Comparison of ENCODE assay signal across 8 mouse cellular contexts in the genomic region with DNA sequence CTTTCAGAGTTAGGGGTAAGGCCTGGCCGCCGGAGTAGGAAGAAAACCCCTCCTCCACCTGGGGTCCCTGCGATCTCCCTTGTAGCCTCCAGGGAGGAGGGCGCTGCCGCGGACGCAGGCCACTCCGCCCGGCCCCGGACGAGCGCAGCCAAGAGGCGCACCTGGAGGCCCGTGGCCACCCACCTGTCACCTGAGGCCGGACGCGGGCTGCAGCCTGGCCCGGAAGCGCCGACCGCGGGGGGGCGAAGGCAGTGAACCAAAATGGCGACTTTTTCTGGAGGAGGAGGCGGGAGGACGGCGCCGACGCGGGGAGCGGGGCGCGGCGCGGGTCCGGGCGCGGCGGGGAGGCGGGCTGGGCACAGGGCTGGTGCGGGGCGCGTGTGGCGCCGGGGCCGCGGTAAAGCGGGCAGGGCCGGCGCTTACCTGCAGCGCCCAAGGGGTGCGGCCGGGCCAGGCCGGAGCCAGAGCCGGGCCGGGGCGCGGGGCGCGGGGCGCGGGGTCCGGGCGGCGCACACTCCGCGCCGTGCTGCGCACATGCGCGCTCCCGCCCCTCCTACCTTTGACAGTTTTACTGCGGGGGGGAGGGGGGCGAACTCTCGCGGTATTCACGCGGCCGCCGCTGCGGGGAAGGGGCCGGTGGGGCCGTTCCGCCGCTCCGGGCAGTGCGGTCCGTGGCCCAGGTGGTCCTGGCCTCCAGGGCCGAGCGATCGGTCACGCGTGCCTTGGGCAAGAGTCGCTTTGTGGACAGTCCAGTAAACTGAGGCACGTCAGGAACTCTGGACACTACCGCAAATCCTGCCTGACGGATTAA. TPM values are rescaled to one million over a fixed set of nuclear protein-coding genes. Genes with fewer than 3 reads are reported as not detected.
DNase-seq lines count a peak whose midpoint lies in the region; ATAC-seq and TF ChIP-seq lines count a peak whose summit lies in the region.

Gene Zfp512b, minus strand, starts transcription at position 573 of the 811 bp plus-strand sequence.

- peak within 1 kb of the TSS; percentile 92 for H3K9ac ChIP-seq in embryonic facial prominence, embryonic 14.5 days (ENCODE audit: low read depth, low read length)
- H3K9ac ChIP-seq in heart, embryonic 12.5 days: peak within 1 kb of the TSS; percentile 93
- peak within 1 kb of the TSS; percentile 96 for H3K9ac ChIP-seq in kidney, embryonic 15.5 days
- peak within 1 kb of the TSS; percentile 87 for H3K9ac ChIP-seq in liver, embryonic 12.5 days

- H3K27me3 ChIP-seq in C2C12 (ENCODE audit: control insufficient read depth, insufficient read depth, insufficient read length): no peaks in the 10 kb centered on the region
- H3K27me3 ChIP-seq in embryonic facial prominence, embryonic 14.5 days (replicated peaks; ENCODE audit: control insufficient read depth, insufficient read depth, low read length): 0 out of 2 replicates have a peak, but pooled peaks cover 5% of the 10 kb centered on the region
- H3K27me3 ChIP-seq in heart, embryonic 12.5 days (replicated peaks): no peaks in the 10 kb centered on the region
- no peaks in the 10 kb centered on the region for H3K27me3 ChIP-seq in kidney, embryonic 15.5 days
- 0 out of 2 replicates have a peak, but pooled peaks cover 5% of the 10 kb centered on the region for H3K27me3 ChIP-seq in liver, embryonic 12.5 days (replicated peaks)

- TF ChIP-seq CTCF in C2C12 (IDR thresholded peaks at IDR 0.05; ENCODE audit: control insufficient read depth, insufficient read depth, insufficient read length): no peak

- H3ac ChIP-seq in C2C12 (ENCODE audit: control insufficient read depth, insufficient read length, low read depth): peak within 1 kb of the TSS; percentile 78

- H3K27ac ChIP-seq in embryonic facial prominence, embryonic 14.5 days (replicated peaks; ENCODE audit: low read depth, low read length): peak within 1 kb of the TSS; percentile 80
- peak within 1 kb of the TSS; percentile 73; the same call in 1 of the 2 replicates for H3K27ac ChIP-seq in heart, embryonic 12.5 days (ENCODE audit: poor library complexity, severe bottlenecking)
- H3K27ac ChIP-seq in kidney, embryonic 15.5 days: peak within 1 kb of the TSS; percentile 88
- peak within 1 kb of the TSS; percentile 85 for H3K27ac ChIP-seq in liver, embryonic 12.5 days

- 1% methylated on average over 16 of the region's 97 CpGs for WGBS in embryonic facial prominence, embryonic 14.5 days
- WGBS in heart, embryonic 12.5 days: under 1% methylated on average over 75 of the region's 97 CpGs
- WGBS in kidney, embryonic 15.5 days: under 1% methylated on average over 63 of the region's 97 CpGs
- WGBS in liver, embryonic 12.5 days (ENCODE audit: insufficient replicate concordance): under 1% methylated on average over 92 of the region's 97 CpGs

- peak; percentile 88 for DNase-seq in adrenal gland, postnatal 14 days
- DNase-seq in embryonic facial prominence, embryonic 14.5 days (ENCODE audit: low spot score): peak; percentile 85
- DNase-seq in naive thymus-derived CD4-positive, alpha-beta T cell, adult 2 months (ENCODE audit: low read depth): peak; percentile 72
- peak; percentile 85 for DNase-seq in testis, postnatal 10 days (ENCODE audit: low spot score)

- ATAC-seq in embryonic facial prominence, embryonic 14.5 days (ENCODE audit: low read depth): peak; percentile 88
- peak; percentile 76 for ATAC-seq in heart, embryonic 12.5 days (ENCODE audit: insufficient number of reproducible peaks, low FRiP score)
- ATAC-seq in kidney, embryonic 15.5 days (replicated peaks; ENCODE audit: low FRiP score): peak; percentile 84
- peak; percentile 59 for ATAC-seq in liver, embryonic 12.5 days

- H3K36me3 ChIP-seq in C2C12 (ENCODE audit: control insufficient read depth, insufficient read depth): peaks cover 22% of the 10 kb centered on the region
- H3K36me3 ChIP-seq in embryonic facial prominence, embryonic 14.5 days (ENCODE audit: control insufficient read depth, insufficient read depth, low read length): peaks cover 33% of the 10 kb centered on the region
- H3K36me3 ChIP-seq in heart, embryonic 12.5 days: peaks cover 35% of the 10 kb centered on the region
- peaks cover 41% of the 10 kb centered on the region for H3K36me3 ChIP-seq in kidney, embryonic 15.5 days
- peaks cover 32% of the 10 kb centered on the region for H3K36me3 ChIP-seq in liver, embryonic 12.5 days

- peaks cover 14% of the 10 kb centered on the region for H3K79me2 ChIP-seq in C2C12 (ENCODE audit: control insufficient read depth, insufficient read depth)

- no peaks in the 10 kb centered on the region for H3K9me3 ChIP-seq in embryonic facial prominence, embryonic 14.5 days (ENCODE audit: control insufficient read depth, low read length)
- no peaks in the 10 kb centered on the region for H3K9me3 ChIP-seq in heart, embryonic 12.5 days (replicated peaks)
- H3K9me3 ChIP-seq in kidney, embryonic 15.5 days (replicated peaks): no peaks in the 10 kb centered on the region
- no peaks in the 10 kb centered on the region for H3K9me3 ChIP-seq in liver, embryonic 12.5 days (replicated peaks)

- no peaks in the 10 kb centered on the region for H3K79me3 ChIP-seq in C2C12 (ENCODE audit: low read depth)

- peak within 1 kb of the TSS; percentile 86 for H3K4me2 ChIP-seq in embryonic facial prominence, embryonic 14.5 days (ENCODE audit: low read depth, low read length)
- peak within 1 kb of the TSS; percentile 84 for H3K4me2 ChIP-seq in heart, embryonic 12.5 days
- peak within 1 kb of the TSS; percentile 79 for H3K4me2 ChIP-seq in kidney, embryonic 15.5 days
- peak within 1 kb of the TSS; percentile 98 for H3K4me2 ChIP-seq in liver, embryonic 12.5 days

- peak within 1 kb of the TSS; percentile 76 for H3K4me3 ChIP-seq in C2C12 (ENCODE audit: insufficient read depth, poor library complexity, severe bottlenecking)
- H3K4me3 ChIP-seq in embryonic facial prominence, embryonic 14.5 days (ENCODE audit: low read depth, low read length): peak within 1 kb of the TSS; percentile 95
- H3K4me3 ChIP-seq in heart, embryonic 12.5 days: peak within 1 kb of the TSS; percentile 83
- H3K4me3 ChIP-seq in kidney, embryonic 15.5 days (replicated peaks): peak within 1 kb of the TSS; percentile 94
- peak within 1 kb of the TSS; percentile 87 for H3K4me3 ChIP-seq in liver, embryonic 12.5 days

- peaks cover 8% of the 10 kb centered on the region for H3K4me1 ChIP-seq in embryonic facial prominence, embryonic 14.5 days (ENCODE audit: control insufficient read depth, insufficient read depth, low read length)
- H3K4me1 ChIP-seq in heart, embryonic 12.5 days (replicated peaks): peaks cover 16% of the 10 kb centered on the region
- peaks cover 24% of the 10 kb centered on the region for H3K4me1 ChIP-seq in kidney, embryonic 15.5 days
- peaks cover 34% of the 10 kb centered on the region for H3K4me1 ChIP-seq in liver, embryonic 12.5 days

TF ChIP-seq in C2C12, 6 proteins besides CTCF, POLR2A, EP300 and RAD21:
- TF ChIP-seq MYOD1 (IDR thresholded peaks at IDR 0.05; ENCODE audit: control insufficient read depth, insufficient read length, low read depth) (no peak), MAX (IDR thresholded peaks at IDR 0.05) (peak; percentile 45), MYOG (IDR thresholded peaks at IDR 0.05; ENCODE audit: control insufficient read depth, extremely low read depth, insufficient read length) (no peak)

RNA-seq across cellular contexts. Expression of gene Zfp512b, which starts in this region (rescaled TPM):
- 9.8 TPM for polyA plus RNA-seq in C2C12 (2012; fragmentation: generic; extraction: Trizol)
- total RNA-seq in adrenal gland, postnatal 14 days (2021): 57.3 and 67.7 TPM in 2 replicates
- polyA plus RNA-seq in embryonic facial prominence, embryonic 14.5 days (2014; fragmentation: Nextera tagmentation; extraction: Ambion mirVana): 42.0 and 46.5 TPM in 2 replicates
- 44.8 and 46.1 TPM in 2 replicates for polyA plus RNA-seq in heart, embryonic 12.5 days (2016; fragmentation: Nextera tagmentation; extraction: Ambion mirVana)
- 43.1 and 51.6 TPM in 2 replicates for polyA plus RNA-seq in kidney, embryonic 15.5 days (2015; fragmentation: Nextera tagmentation; extraction: Ambion mirVana)
- polyA plus RNA-seq in liver, embryonic 12.5 days (2016; fragmentation: Nextera tagmentation; extraction: Ambion mirVana): 22.2 and 23.4 TPM in 2 replicates

Comparison
In these comparisons a context has a peak if more than half of its experiments do, and no peak if none do; other contexts are left out.
1. Peak in every context shown above with its lines: DNase-seq, ATAC-seq, H3K4me3 ChIP-seq and H3K27ac ChIP-seq.